Mouse (Mus musculus): Measurements from ENCODE around the gene Cyp4f37. TPM values are rescaled to one million over a fixed set of nuclear protein-coding genes. Genes with fewer than 3 reads are reported as not detected.
A peak's percentile ranks its signal among the peaks of the same experiment; 100 is the strongest.

Cyp4f37 gene
- polyA plus RNA-seq, 1 experiment, result not detected

DNA sequence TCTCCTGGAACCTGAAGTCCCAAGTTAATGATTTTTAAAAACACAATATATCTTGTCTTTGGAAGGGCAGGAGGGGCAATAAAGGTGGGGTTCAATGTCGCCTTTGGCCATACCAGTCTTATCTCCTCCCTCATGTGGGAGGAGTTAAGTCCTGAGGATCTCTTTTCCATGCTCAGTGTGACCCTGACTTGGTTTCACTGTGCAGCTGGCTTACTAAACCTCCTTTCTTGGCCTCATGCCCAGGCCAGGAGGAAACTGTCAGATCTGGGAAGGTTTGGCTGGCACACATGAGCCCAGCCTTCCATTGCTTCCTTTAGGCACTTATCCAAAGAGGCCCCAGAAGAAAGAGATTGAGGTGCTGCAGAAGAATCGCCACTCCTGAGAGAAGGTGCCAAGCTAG is 37.6 kb downstream of the Cyp4f37 start, which contains the start of gene Cyp4f40:
Cyp4f40 (plus strand) TSS at position 189 of the 400 bp plus-strand sequence.
- Histone ChIP-seq H3K4me3 (ENCODE audit: insufficient read depth, low read depth, low read length) (no peak within 1 kb of the TSS), H3K4me1 (ENCODE audit: control insufficient read depth, insufficient read depth, low read length) (0 out of 2 replicates have a peak, but pooled peaks cover 4% of the 10 kb centered on the region), H3K27ac (ENCODE audit: insufficient read depth, low read depth, low read length) (no peak within 1 kb of the TSS)
- TF ChIP-seq CTCF (IDR thresholded peaks at IDR 0.05; ENCODE audit: insufficient read depth, low read depth, low read length) (no peak), POLR2A (IDR thresholded peaks at IDR 0.05; ENCODE audit: insufficient read depth, low read depth, low read length) (no peak)
- 18% methylated on average over 2 of the region's 2 CpGs for WGBS

DNA sequence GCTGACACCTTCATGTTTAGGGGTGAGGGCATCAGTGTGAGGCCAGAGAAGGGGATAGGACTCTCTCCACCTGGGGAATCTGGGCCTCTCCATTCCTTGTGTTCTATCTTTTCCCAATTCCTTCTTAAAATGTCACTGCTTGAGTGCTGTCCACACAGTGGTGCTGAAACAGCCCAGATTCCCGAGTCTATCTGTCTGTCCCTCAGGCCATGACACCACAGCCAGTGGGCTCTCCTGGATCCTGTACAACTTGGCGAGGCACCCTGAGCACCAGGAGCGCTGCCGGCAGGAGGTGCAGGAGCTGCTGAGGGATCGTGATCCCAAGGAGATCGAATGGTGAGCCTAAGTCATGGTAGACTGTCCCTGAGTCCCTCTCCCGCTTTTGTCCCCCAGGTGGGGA is 52.9 kb downstream of the Cyp4f37 start:
- no peak overlapping the region for H3K4me3 ChIP-seq (ENCODE audit: insufficient read depth, low read depth, low read length)
- TF ChIP-seq CTCF (IDR thresholded peaks at IDR 0.05; ENCODE audit: insufficient read depth, low read depth, low read length), result no peak
- TF ChIP-seq POLR2A (IDR thresholded peaks at IDR 0.05; ENCODE audit: insufficient read depth, low read depth, low read length), result no peak
- H3K27ac ChIP-seq (ENCODE audit: insufficient read depth, low read depth, low read length), result no peak overlapping the region
- 77% methylated on average over 7 of the region's 7 CpGs for WGBS
- no peaks in the 10 kb centered on the region for H3K4me1 ChIP-seq (ENCODE audit: control insufficient read depth, insufficient read depth, low read length)

- WGBS, result 52% methylated on average over 21 of the region's 21 CpGs
These were observed 55.0 kb downstream of the Cyp4f37 start for GRCm38 (mm10) chr17:32676040-32676635.

GRCm38 (mm10) chr17:32680404-32680803 is 59.3 kb downstream of the Cyp4f37 start:
- H3K4me1 ChIP-seq (ENCODE audit: control insufficient read depth, insufficient read depth, low read length), result no peaks in the 10 kb centered on the region
- WGBS, result 5% methylated on average over 2 of the region's 2 CpGs
- TF ChIP-seq CTCF (IDR thresholded peaks at IDR 0.05; ENCODE audit: insufficient read depth, low read depth, low read length) (no peak), POLR2A (IDR thresholded peaks at IDR 0.05; ENCODE audit: insufficient read depth, low read depth, low read length) (no peak)
- H3K27ac ChIP-seq (ENCODE audit: insufficient read depth, low read depth, low read length), result no peak overlapping the region
- H3K4me3 ChIP-seq (ENCODE audit: insufficient read depth, low read depth, low read length), result no peak overlapping the region

More at GRCm38 (mm10) chr17:32676040-32676635, 55.0 kb downstream of the Cyp4f37 start:
- no peaks in the 10 kb centered on the region for H3K4me1 ChIP-seq (ENCODE audit: control insufficient read depth, insufficient read depth, low read length)
- no peak overlapping the region for H3K4me3 ChIP-seq (ENCODE audit: insufficient read depth, low read depth, low read length)
- TF ChIP-seq POLR2A (IDR thresholded peaks at IDR 0.05; ENCODE audit: insufficient read depth, low read depth, low read length) (no peak), CTCF (IDR thresholded peaks at IDR 0.05; ENCODE audit: insufficient read depth, low read depth, low read length) (no peak)
- H3K27ac ChIP-seq (ENCODE audit: insufficient read depth, low read depth, low read length), result no peak overlapping the region

DNA sequence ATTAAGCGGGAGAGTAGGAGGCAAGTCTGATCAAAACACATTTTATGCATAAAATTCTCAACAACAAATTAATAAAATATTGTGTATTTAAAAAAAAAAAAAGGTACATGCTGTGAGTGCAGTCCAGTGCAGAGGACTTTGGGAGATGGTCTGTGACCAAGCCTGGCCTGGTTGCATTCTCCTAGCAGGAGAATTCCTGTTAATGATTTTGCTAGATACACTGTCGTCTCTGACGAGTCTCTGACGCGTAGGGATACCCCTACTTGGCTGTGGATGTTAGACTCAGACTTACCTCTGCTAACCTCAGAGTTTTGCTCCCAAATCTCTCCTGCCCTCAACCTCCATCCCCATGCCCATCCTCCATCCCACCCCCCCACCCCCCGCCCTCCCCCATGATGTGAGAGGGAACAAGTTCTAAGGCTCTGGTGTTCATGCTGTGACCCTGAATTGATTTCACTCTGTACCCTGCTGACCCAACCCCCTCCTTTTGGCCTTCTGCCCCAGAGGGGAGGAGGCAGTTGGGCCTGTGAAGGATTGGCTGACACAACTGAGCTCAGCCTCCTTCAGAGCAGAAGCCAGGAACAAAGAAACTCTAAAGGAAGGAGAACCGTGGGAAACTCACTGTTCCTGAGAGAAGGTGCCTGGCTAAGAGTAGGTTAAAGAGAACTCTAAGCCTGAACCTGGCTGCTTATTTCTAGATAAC is 64.1 kb downstream of the Cyp4f37 start, which contains the start of gene Cyp4f15:
Cyp4f15 (plus strand) TSS at position 580 of the 703 bp plus-strand sequence.
- H3K27ac ChIP-seq (ENCODE audit: insufficient read depth, low read depth, low read length), result no peak within 1 kb of the TSS
- H3K4me1 ChIP-seq (ENCODE audit: control insufficient read depth, insufficient read depth, low read length), result no peaks in the 10 kb centered on the region
- TF ChIP-seq POLR2A (IDR thresholded peaks at IDR 0.05; ENCODE audit: insufficient read depth, low read depth, low read length), result no peak
- TF ChIP-seq CTCF (IDR thresholded peaks at IDR 0.05; ENCODE audit: insufficient read depth, low read depth, low read length), result no peak
- 32% methylated on average over 7 of the region's 7 CpGs for WGBS
- H3K4me3 ChIP-seq (ENCODE audit: insufficient read depth, low read depth, low read length), result peak within 1 kb of the TSS; percentile 20; the same call in 1 of the 2 replicates

Other genes starting within 250 kb of the Cyp4f37 start
- not detected in 2 replicates for gene Wiz, start 231.9 kb upstream of the Cyp4f37 start, polyA plus RNA-seq (2012; ENCODE audit: insufficient read depth, insufficient read length, low replicate concordance, missing spikeins)
- 242 TPM in 1 of 2 replicates, not detected in the other for gene Rasal3, start 217.7 kb upstream of the Cyp4f37 start, polyA plus RNA-seq (2012; ENCODE audit: insufficient read depth, insufficient read length, low replicate concordance, missing spikeins)
- gene Pglyrp2, start 197.1 kb upstream of the Cyp4f37 start, polyA plus RNA-seq (2012; ENCODE audit: insufficient read depth, insufficient read length, low replicate concordance, missing spikeins), result not detected in 2 replicates
- not detected in 2 replicates for gene Cyp4f39, start 168.6 kb upstream of the Cyp4f37 start, polyA plus RNA-seq (2012; ENCODE audit: insufficient read depth, insufficient read length, low replicate concordance, missing spikeins)
- not detected in 2 replicates for gene Cyp4f17, start 115.3 kb upstream of the Cyp4f37 start, polyA plus RNA-seq (2012; ENCODE audit: insufficient read depth, insufficient read length, low replicate concordance, missing spikeins)
- gene Cyp4f16, start 84.8 kb upstream of the Cyp4f37 start, polyA plus RNA-seq (2012; ENCODE audit: insufficient read depth, insufficient read length, low replicate concordance, missing spikeins), result not detected in 2 replicates
- not detected in 2 replicates for gene Cyp4f40, start 37.6 kb downstream of the Cyp4f37 start, polyA plus RNA-seq (2012; ENCODE audit: insufficient read depth, insufficient read length, low replicate concordance, missing spikeins)
- gene Cyp4f15, start 64.3 kb downstream of the Cyp4f37 start, polyA plus RNA-seq (2012; ENCODE audit: insufficient read depth, insufficient read length, low replicate concordance, missing spikeins), result not detected in 2 replicates
- gene Zfp871, start 167.0 kb downstream of the Cyp4f37 start, polyA plus RNA-seq (2012; ENCODE audit: insufficient read depth, insufficient read length, low replicate concordance, missing spikeins), result 68.0 and 91.8 TPM in 2 replicates
- gene Zfp811, start 188.6 kb downstream of the Cyp4f37 start, polyA plus RNA-seq (2012; ENCODE audit: insufficient read depth, insufficient read length, low replicate concordance, missing spikeins), result not detected in 2 replicates
- gene Zfp799, start 209.0 kb downstream of the Cyp4f37 start, polyA plus RNA-seq (2012; ENCODE audit: insufficient read depth, insufficient read length, low replicate concordance, missing spikeins), result not detected in 2 replicates